Mouse (Mus musculus): ENCODE data around the gene Kcnma1. TPM values are rescaled to one million over a fixed set of nuclear protein-coding genes. Genes with fewer than 3 reads are reported as not detected.
A peak's percentile ranks its signal among the peaks of the same experiment; 100 is the strongest.

The Kcnma1 gene
- polyA plus RNA-seq, 1 experiment from 2014 or later = 2.3 TPM

DNA sequence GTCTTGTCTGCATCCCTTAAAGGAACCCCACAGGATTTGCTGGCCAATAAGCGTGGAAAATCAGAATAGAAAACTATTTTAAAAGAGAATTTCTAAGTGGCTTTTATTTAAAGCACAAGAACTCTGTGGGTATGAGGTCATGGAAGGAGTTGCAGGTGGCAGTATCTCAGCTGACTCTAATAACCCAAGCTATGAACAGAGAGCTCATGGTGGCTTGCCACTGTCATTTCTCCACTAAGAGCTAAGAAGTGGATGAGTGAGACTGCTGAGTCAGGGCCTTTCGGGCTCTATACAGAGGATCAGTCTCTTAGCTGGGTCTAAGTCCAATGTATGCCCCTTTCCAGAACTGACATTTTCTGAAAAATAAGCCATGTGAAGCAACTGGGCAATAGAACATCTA is 713.8 kb downstream of the Kcnma1 start:
- Histone ChIP-seq H3K4me1 (replicated peaks) (no peaks in the 10 kb centered on the region), H3K27me3 (no peaks in the 10 kb centered on the region), H3K4me2 (no peak overlapping the region), H3K27ac (no peak overlapping the region), H3K4me3 (replicated peaks) (no peak overlapping the region), H3K36me3 (no peaks in the 10 kb centered on the region), H3K9ac (replicated peaks) (no peak overlapping the region), H3K9me3 (no peaks in the 10 kb centered on the region)
- 94% methylated on average over 2 of the region's 2 CpGs for WGBS
- no peak for ATAC-seq (ENCODE audit: insufficient number of reproducible peaks, insufficient read depth, low FRiP score, low TSS enrichment, low read depth)

DNA sequence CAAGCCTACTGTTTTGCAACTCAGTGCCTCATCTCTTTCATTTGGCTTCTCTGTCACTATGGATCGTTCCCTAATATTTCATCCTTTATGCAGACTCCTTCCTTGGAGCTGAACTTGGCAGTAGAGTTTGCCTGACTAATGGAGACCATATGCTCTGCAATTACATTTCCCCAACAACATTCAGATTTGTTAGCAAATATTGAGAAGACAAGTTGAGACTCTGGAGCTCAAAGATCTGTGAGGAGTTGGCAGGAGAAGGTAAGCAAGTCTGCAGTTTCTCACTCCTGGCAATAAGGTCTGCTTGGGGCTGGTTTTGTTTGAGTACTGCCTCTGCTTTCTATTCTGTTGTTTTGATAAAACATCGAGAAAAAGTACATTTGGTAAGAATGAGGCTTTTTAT is 723.7 kb downstream of the Kcnma1 start:
- H3K4me1 ChIP-seq (replicated peaks) = peaks cover 5% of the 10 kb centered on the region; the same call in 1 of the 2 replicates
- 77% methylated on average over 2 of the region's 2 CpGs for WGBS
- H3K4me2 ChIP-seq = no peak overlapping the region
- ATAC-seq (ENCODE audit: insufficient number of reproducible peaks, insufficient read depth, low FRiP score, low TSS enrichment, low read depth) = no peak
- no peaks in the 10 kb centered on the region for H3K36me3 ChIP-seq
- no peak overlapping the region for H3K9ac ChIP-seq (replicated peaks)
- no peak overlapping the region for H3K4me3 ChIP-seq (replicated peaks)
- H3K27ac ChIP-seq = no peak overlapping the region
- H3K9me3 ChIP-seq = no peaks in the 10 kb centered on the region
- H3K27me3 ChIP-seq = no peaks in the 10 kb centered on the region

DNA sequence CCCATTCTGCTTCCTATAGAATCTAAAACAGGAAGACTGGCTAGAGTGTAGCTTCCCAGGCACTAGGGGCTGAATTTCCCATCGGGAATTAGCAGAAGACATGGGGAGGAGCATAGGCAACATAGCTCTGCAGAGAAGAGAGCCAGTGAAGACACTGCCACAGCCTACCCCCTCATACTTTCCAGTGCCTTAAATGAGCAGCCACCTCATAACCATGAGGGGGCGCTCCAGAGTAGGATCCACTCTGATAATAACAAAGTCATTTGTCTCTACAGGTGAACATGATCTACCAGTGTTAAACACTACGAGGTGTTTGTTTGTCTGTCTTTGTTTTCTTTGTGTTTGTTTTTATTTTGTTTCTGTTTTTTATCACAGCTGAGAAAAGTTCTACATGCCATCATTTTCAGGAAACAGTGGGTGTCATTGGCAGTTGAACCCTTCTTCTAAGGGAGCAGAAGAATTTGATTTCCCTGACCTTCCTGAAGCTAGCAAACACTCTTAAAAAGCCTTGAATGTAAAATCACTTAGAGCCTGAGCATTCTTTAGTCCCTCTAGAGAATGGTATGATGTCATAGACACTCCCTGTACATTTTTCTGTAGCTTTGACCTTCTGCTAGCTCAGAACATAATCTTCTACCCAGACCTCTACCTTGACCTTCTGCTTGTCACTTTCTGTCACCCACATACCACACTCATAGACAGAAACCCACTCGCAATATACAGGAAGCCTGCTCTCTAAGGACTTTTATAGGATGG is 747.6 kb downstream of the Kcnma1 start:
- no peak overlapping the region for H3K4me2 ChIP-seq
- no peak overlapping the region for H3K27ac ChIP-seq
- no peak overlapping the region for H3K9ac ChIP-seq (replicated peaks)
- no peaks in the 10 kb centered on the region for H3K4me1 ChIP-seq (replicated peaks)
- no peak for ATAC-seq (ENCODE audit: insufficient number of reproducible peaks, insufficient read depth, low FRiP score, low TSS enrichment, low read depth)
- no peaks in the 10 kb centered on the region for H3K27me3 ChIP-seq
- H3K4me3 ChIP-seq (replicated peaks) = no peak overlapping the region
- H3K9me3 ChIP-seq = no peaks in the 10 kb centered on the region
- H3K36me3 ChIP-seq = no peaks in the 10 kb centered on the region
- WGBS = 41% methylated on average over 4 of the region's 4 CpGs

DNA sequence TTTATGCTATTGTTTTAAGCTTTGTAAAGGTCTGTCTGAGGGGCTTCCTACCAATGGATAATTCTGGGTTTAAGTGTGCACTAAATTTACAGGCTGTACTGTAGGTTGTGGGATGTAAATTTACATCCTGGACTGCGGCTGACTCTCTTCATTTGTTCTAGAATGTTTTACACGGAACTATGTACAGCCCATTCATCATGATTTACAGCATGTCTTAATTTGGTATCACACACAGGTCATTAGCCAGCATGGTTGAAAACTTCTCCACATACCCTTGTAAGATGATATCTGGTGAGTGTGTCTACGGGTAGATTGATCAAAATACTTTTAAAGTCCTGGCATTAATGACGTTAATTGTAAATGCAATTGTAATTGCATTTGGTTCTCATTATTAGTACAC is 761.1 kb downstream of the Kcnma1 start:
- H3K9ac ChIP-seq (replicated peaks) = no peak overlapping the region
- WGBS = 45% methylated on average over 4 of the region's 4 CpGs
- no peak overlapping the region for H3K4me3 ChIP-seq (replicated peaks)
- no peaks in the 10 kb centered on the region for H3K9me3 ChIP-seq
- H3K27ac ChIP-seq = no peak overlapping the region
- no peaks in the 10 kb centered on the region for H3K36me3 ChIP-seq
- H3K4me2 ChIP-seq = no peak overlapping the region
- no peaks in the 10 kb centered on the region for H3K4me1 ChIP-seq (replicated peaks)
- no peaks in the 10 kb centered on the region for H3K27me3 ChIP-seq
- ATAC-seq (ENCODE audit: insufficient number of reproducible peaks, insufficient read depth, low FRiP score, low TSS enrichment, low read depth) = no peak

DNA sequence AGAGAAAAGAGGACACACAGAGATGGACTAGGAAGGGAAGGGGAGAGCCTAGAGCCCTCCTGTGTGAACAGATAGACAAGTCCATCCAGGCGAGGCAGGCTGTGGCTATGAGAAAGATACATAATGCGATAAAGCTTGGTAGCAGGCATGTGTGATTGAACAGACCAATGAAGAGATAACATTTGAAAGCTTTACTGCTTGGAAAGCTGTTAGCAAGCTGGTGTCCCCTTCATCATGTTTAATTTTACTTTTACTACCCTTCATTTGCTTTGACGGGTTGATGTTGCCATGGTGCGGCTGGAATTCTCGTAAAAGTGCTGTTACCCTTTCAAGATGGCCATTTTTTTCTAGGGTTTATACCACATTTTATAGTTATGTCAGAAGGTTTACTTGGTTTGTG is 769.8 kb downstream of the Kcnma1 start:
- Histone ChIP-seq H3K36me3 (no peaks in the 10 kb centered on the region), H3K9ac (replicated peaks) (no peak overlapping the region), H3K27ac (peak overlapping the region; percentile 20; the same call in 1 of the 2 replicates), H3K4me2 (no peak overlapping the region), H3K9me3 (no peaks in the 10 kb centered on the region), H3K4me3 (replicated peaks) (no peak overlapping the region), H3K27me3 (no peaks in the 10 kb centered on the region), H3K4me1 (replicated peaks) (peaks cover 16% of the 10 kb centered on the region)
- ATAC-seq (ENCODE audit: insufficient number of reproducible peaks, insufficient read depth, low FRiP score, low TSS enrichment, low read depth) = no peak
- 17% methylated on average over 5 of the region's 5 CpGs for whole genome bisulfite sequencing

DNA sequence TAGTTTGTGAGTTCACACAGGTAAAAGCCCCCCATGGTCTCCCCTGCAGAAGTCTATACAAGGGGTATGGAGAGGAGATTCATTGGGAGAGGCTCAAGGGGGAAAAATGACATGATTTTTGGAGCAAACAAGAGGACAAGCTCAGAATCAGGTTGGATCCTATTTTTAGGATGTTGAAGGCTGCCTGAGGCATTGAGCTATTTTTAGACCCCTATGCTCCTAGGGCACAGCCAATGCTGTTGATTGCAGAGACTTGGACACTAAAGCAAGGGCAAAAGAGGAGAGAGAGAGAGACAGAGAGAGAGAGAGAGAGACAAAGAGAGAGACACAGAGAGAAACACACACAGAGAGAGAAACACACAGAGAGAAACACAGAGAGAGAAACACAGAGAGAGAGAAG is 770.4 kb downstream of the Kcnma1 start:
- no peaks in the 10 kb centered on the region for H3K36me3 ChIP-seq
- no peak for ATAC-seq (ENCODE audit: insufficient number of reproducible peaks, insufficient read depth, low FRiP score, low TSS enrichment, low read depth)
- H3K27ac ChIP-seq = 0 out of 2 replicates have a peak overlapping the region, but pooled peaks have one; percentile 35
- no peak overlapping the region for H3K9ac ChIP-seq (replicated peaks)
- H3K4me2 ChIP-seq = no peak overlapping the region
- peaks cover 16% of the 10 kb centered on the region for H3K4me1 ChIP-seq (replicated peaks)
- H3K9me3 ChIP-seq = no peaks in the 10 kb centered on the region
- no peak overlapping the region for H3K4me3 ChIP-seq (replicated peaks)
- H3K27me3 ChIP-seq = no peaks in the 10 kb centered on the region

Other genes starting within 250 kb of the Kcnma1 start
- 31.2 and 34.8 TPM in 2 replicates for gene Dlg5, start 231.4 kb upstream of the Kcnma1 start, polyA plus RNA-seq (2016; fragmentation: Nextera tagmentation; extraction: Ambion mirVana)

All from limb, embryonic 12.5 days (tissue).